Mouse (Mus musculus): ENCODE measurements around the gene Podnl1. TPM values are rescaled to one million over a fixed set of nuclear protein-coding genes. Genes with fewer than 3 reads are reported as not detected.

Podnl1 gene
- polyA plus RNA-seq, 1 experiment from 2014 or later, result 0.34 TPM

- Histone ChIP-seq H3K9me3 (ENCODE audit: control insufficient read depth, low read length) (no peaks in the 10 kb centered on the region), H3K4me1 (ENCODE audit: control insufficient read depth, insufficient read depth, low read length) (no peaks in the 10 kb centered on the region), H3K27ac (ENCODE audit: low read depth, low read length) (no peak overlapping the region), H3K4me3 (ENCODE audit: low read length) (no peak overlapping the region), H3K4me2 (replicated peaks; ENCODE audit: low read depth, low read length) (no peak overlapping the region), H3K36me3 (ENCODE audit: control insufficient read depth, insufficient read depth, low read length) (peaks cover 81% of the 10 kb centered on the region), H3K9ac (ENCODE audit: low read depth, low read length) (no peak overlapping the region), H3K27me3 (ENCODE audit: control insufficient read depth, insufficient read depth, low read length) (no peaks in the 10 kb centered on the region)
- ATAC-seq (ENCODE audit: low FRiP score, low TSS enrichment), result no peak
- 89% methylated on average over 8 of the region's 8 CpGs for WGBS
Observed at GRCm38 (mm10) chr8:84090585-84090984, 35.2 kb upstream of the Podnl1 start.

- WGBS, result 70% methylated on average over 8 of the region's 8 CpGs
- no peaks in the 10 kb centered on the region for H3K27me3 ChIP-seq (ENCODE audit: control insufficient read depth, insufficient read depth, low read length)
- no peaks in the 10 kb centered on the region for H3K4me1 ChIP-seq (ENCODE audit: control insufficient read depth, insufficient read depth, low read length)
Observed at GRCm38 (mm10) chr8:84096061-84096460, 29.7 kb upstream of the Podnl1 start.

GRCm38 (mm10) chr8:84098376-84098775 is 27.4 kb upstream of the Podnl1 start:
- no peak for ATAC-seq (ENCODE audit: low FRiP score, low TSS enrichment)
- WGBS, result 92% methylated on average over 7 of the region's 7 CpGs
- no peak overlapping the region for H3K4me2 ChIP-seq (replicated peaks; ENCODE audit: low read depth, low read length)

More at GRCm38 (mm10) chr8:84096061-84096460, 29.7 kb upstream of the Podnl1 start:
- H3K36me3 ChIP-seq (ENCODE audit: control insufficient read depth, insufficient read depth, low read length), result peaks cover 70% of the 10 kb centered on the region
- ATAC-seq (ENCODE audit: low FRiP score, low TSS enrichment), result no peak
- H3K27ac ChIP-seq (ENCODE audit: low read depth, low read length), result no peak overlapping the region
- no peaks in the 10 kb centered on the region for H3K9me3 ChIP-seq (ENCODE audit: control insufficient read depth, low read length)
- H3K9ac ChIP-seq (ENCODE audit: low read depth, low read length), result no peak overlapping the region
- H3K4me2 ChIP-seq (replicated peaks; ENCODE audit: low read depth, low read length), result no peak overlapping the region
- H3K4me3 ChIP-seq (ENCODE audit: low read length), result no peak overlapping the region

GRCm38 (mm10) chr8:84101476-84102270 is 24.1 kb upstream of the Podnl1 start:
- 95% methylated on average over 25 of the region's 25 CpGs for WGBS
- H3K4me1 ChIP-seq (ENCODE audit: control insufficient read depth, insufficient read depth, low read length), result peaks cover 13% of the 10 kb centered on the region
- H3K9me3 ChIP-seq (ENCODE audit: control insufficient read depth, low read length), result no peaks in the 10 kb centered on the region
- no peaks in the 10 kb centered on the region for H3K27me3 ChIP-seq (ENCODE audit: control insufficient read depth, insufficient read depth, low read length)
- no peak overlapping the region for H3K27ac ChIP-seq (ENCODE audit: low read depth, low read length)
- no peak overlapping the region for H3K4me2 ChIP-seq (replicated peaks; ENCODE audit: low read depth, low read length)
- peaks cover 38% of the 10 kb centered on the region for H3K36me3 ChIP-seq (ENCODE audit: control insufficient read depth, insufficient read depth, low read length)
- no peak for ATAC-seq (ENCODE audit: low FRiP score, low TSS enrichment)
- H3K9ac ChIP-seq (ENCODE audit: low read depth, low read length), result no peak overlapping the region
- H3K4me3 ChIP-seq (ENCODE audit: low read length), result no peak overlapping the region

More at GRCm38 (mm10) chr8:84098376-84098775, 27.4 kb upstream of the Podnl1 start:
- Histone ChIP-seq H3K27ac (ENCODE audit: low read depth, low read length) (no peak overlapping the region), H3K4me3 (ENCODE audit: low read length) (no peak overlapping the region), H3K9me3 (ENCODE audit: control insufficient read depth, low read length) (no peaks in the 10 kb centered on the region), H3K4me1 (ENCODE audit: control insufficient read depth, insufficient read depth, low read length) (peaks cover 8% of the 10 kb centered on the region), H3K27me3 (ENCODE audit: control insufficient read depth, insufficient read depth, low read length) (no peaks in the 10 kb centered on the region), H3K36me3 (ENCODE audit: control insufficient read depth, insufficient read depth, low read length) (peaks cover 67% of the 10 kb centered on the region), H3K9ac (ENCODE audit: low read depth, low read length) (no peak overlapping the region)

DNA sequence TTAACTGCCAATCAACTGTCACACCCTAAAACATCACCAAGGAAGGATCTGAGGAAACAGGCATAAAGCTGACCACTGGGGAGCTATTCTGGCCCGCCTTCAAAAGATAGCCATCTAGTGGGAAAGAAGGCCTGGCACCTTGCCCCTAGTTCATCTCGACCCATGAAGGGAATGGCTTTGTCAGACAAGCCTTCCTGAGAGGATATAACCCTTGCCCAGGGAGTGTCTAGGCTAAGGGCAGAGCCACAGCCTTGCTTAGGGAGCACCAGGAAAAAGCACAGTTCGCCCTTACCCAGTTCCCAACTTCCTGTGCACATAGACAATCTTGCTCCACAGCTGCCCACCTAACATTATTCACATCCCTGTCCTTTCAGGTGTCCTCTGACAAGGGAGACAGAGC is 22.2 kb upstream of the Podnl1 start:
- WGBS, result 45% methylated on average over 3 of the region's 3 CpGs
- Histone ChIP-seq H3K36me3 (ENCODE audit: control insufficient read depth, insufficient read depth, low read length) (peaks cover 18% of the 10 kb centered on the region), H3K9me3 (ENCODE audit: control insufficient read depth, low read length) (no peaks in the 10 kb centered on the region), H3K4me2 (replicated peaks; ENCODE audit: low read depth, low read length) (peak overlapping the region; percentile 55), H3K27ac (ENCODE audit: low read depth, low read length) (peak overlapping the region; percentile 2; the same call in 1 of the 2 replicates), H3K4me3 (ENCODE audit: low read length) (peak overlapping the region; percentile 52), H3K4me1 (ENCODE audit: control insufficient read depth, insufficient read depth, low read length) (peaks cover 13% of the 10 kb centered on the region), H3K27me3 (ENCODE audit: control insufficient read depth, insufficient read depth, low read length) (no peaks in the 10 kb centered on the region), H3K9ac (ENCODE audit: low read depth, low read length) (peak overlapping the region; percentile 67; the same call in 1 of the 2 replicates)
- ATAC-seq (ENCODE audit: low FRiP score, low TSS enrichment), result no peak

DNA sequence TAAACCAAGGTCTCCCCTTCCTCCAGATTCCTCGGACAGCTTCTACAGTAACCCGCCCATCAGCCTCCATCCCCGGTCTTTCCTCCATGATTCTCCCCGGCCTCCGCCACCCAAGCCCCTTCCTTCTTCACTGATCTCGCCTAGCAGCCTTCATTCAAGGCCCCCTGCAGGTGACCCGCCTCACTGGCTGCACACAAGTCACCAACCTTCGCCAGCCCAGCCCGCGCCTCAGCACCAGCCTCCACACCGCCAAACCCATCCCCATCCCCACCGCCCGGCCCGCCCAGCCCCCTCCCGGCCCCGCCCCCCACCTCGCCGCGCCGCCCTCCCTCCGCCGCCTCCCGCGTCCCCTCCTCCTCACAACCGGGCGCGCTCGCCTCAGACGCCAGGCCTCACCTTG is 21.6 kb upstream of the Podnl1 start:
- Histone ChIP-seq H3K4me3 (ENCODE audit: low read length) (peak overlapping the region; percentile 52), H3K9me3 (ENCODE audit: control insufficient read depth, low read length) (no peaks in the 10 kb centered on the region), H3K9ac (ENCODE audit: low read depth, low read length) (peak overlapping the region; percentile 67), H3K4me1 (ENCODE audit: control insufficient read depth, insufficient read depth, low read length) (peaks cover 13% of the 10 kb centered on the region), H3K27me3 (ENCODE audit: control insufficient read depth, insufficient read depth, low read length) (no peaks in the 10 kb centered on the region), H3K4me2 (replicated peaks; ENCODE audit: low read depth, low read length) (peak overlapping the region; percentile 55), H3K27ac (ENCODE audit: low read depth, low read length) (peak overlapping the region; percentile 75; the same call in 1 of the 2 replicates), H3K36me3 (ENCODE audit: control insufficient read depth, insufficient read depth, low read length) (peaks cover 14% of the 10 kb centered on the region)
- under 1% methylated on average over 28 of the region's 29 CpGs for WGBS
- peak; percentile 84 for ATAC-seq (ENCODE audit: low FRiP score, low TSS enrichment)

DNA sequence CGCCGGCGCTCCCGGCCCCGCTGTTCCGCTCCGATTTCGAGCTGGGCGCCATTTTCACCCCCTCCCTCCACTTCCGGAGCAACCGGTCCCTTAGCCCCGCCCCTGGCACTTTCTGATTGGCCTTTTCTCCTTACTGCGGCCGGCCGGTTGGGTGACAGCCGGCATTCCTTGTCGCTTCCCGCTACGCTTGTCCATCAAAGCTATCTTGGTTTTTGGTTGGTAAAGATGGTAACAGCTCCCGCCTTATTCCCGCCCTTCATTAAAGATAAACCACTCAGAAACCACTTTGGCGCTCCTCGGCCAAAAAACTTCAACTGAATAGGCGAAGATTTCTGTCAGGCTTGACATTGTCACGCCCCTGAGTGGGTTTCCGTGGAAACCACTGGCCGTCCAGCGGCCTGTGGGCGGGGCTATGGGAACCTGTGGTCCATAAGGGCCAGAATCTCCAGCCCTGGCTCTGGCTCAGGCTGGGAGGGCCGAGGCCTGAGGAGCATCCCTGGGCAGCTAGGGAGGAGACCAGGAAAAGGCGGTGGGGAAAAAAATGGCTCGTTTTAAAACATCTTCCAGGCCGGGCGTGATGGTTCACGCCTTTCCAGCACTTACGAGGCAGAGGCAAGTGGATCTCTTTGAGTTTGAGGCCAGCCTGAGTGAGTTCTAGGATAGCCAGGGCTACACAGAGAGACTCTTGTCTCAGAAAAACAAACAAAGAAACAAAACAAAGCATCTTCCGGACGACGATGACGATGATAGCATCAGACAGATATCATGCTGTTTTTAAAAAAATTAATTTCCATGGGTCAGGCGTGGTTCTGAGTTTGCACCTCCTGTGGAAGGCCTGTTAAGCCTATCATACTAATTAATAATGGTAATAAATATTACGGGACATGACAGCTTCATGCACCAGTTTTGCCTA is 20.8 kb upstream of the Podnl1 start, which contains the start of gene Dcaf15:
Dcaf15 (minus strand) TSS at position 72 of the 913 bp plus-strand sequence.
- Histone ChIP-seq H3K27ac (ENCODE audit: low read depth, low read length) (peak within 1 kb of the TSS; percentile 75; the same call in 1 of the 2 replicates), H3K9me3 (ENCODE audit: control insufficient read depth, low read length) (no peaks in the 10 kb centered on the region), H3K4me3 (ENCODE audit: low read length) (peak within 1 kb of the TSS; percentile 52), H3K4me1 (ENCODE audit: control insufficient read depth, insufficient read depth, low read length) (peaks cover 13% of the 10 kb centered on the region), H3K36me3 (ENCODE audit: control insufficient read depth, insufficient read depth, low read length) (peaks cover 14% of the 10 kb centered on the region), H3K27me3 (ENCODE audit: control insufficient read depth, insufficient read depth, low read length) (no peaks in the 10 kb centered on the region), H3K9ac (ENCODE audit: low read depth, low read length) (peak within 1 kb of the TSS; percentile 67), H3K4me2 (replicated peaks; ENCODE audit: low read depth, low read length) (peak within 1 kb of the TSS; percentile 55)
- 7% methylated on average over 42 of the region's 42 CpGs for WGBS
- ATAC-seq (ENCODE audit: low FRiP score, low TSS enrichment), result peak; percentile 97

GRCm38 (mm10) chr8:84105676-84106075 is 20.1 kb upstream of the Podnl1 start:
- H3K4me3 ChIP-seq (ENCODE audit: low read length), result no peak overlapping the region
- 71% methylated on average over 2 of the region's 2 CpGs for WGBS
- H3K27me3 ChIP-seq (ENCODE audit: control insufficient read depth, insufficient read depth, low read length), result no peaks in the 10 kb centered on the region
- H3K27ac ChIP-seq (ENCODE audit: low read depth, low read length), result no peak overlapping the region
- no peak overlapping the region for H3K4me2 ChIP-seq (replicated peaks; ENCODE audit: low read depth, low read length)
- ATAC-seq (ENCODE audit: low FRiP score, low TSS enrichment), result no peak
- peaks cover 13% of the 10 kb centered on the region for H3K4me1 ChIP-seq (ENCODE audit: control insufficient read depth, insufficient read depth, low read length)
- peaks cover 14% of the 10 kb centered on the region for H3K36me3 ChIP-seq (ENCODE audit: control insufficient read depth, insufficient read depth, low read length)
- H3K9ac ChIP-seq (ENCODE audit: low read depth, low read length), result peak overlapping the region; percentile 2; the same call in 1 of the 2 replicates
- H3K9me3 ChIP-seq (ENCODE audit: control insufficient read depth, low read length), result no peaks in the 10 kb centered on the region
